Mouse (Mus musculus): Measurements from ENCODE around the gene Npm3. TPM values are rescaled to one million over a fixed set of nuclear protein-coding genes. Genes with fewer than 3 reads are reported as not detected.
A peak's percentile ranks its signal among the peaks of the same experiment; 100 is the strongest.

Npm3 gene
- polyA plus RNA-seq, 1 experiment: 43.7 TPM

GRCm38 (mm10) chr19:45787450-45787849, 38.1 kb upstream of the Npm3 start:
- Histone ChIP-seq H3K36me3 (replicated peaks; ENCODE audit: low read length) (no peaks in the 10 kb centered on the region), H3K4me3 (replicated peaks) (no peak overlapping the region), H3K4me1 (peaks cover 38% of the 10 kb centered on the region), H3K27me3 (replicated peaks) (no peaks in the 10 kb centered on the region), H3K9me3 (no peaks in the 10 kb centered on the region)
- TF ChIP-seq FLI1 (IDR thresholded peaks at IDR 0.05; ENCODE audit: low read length): no peak

DNA sequence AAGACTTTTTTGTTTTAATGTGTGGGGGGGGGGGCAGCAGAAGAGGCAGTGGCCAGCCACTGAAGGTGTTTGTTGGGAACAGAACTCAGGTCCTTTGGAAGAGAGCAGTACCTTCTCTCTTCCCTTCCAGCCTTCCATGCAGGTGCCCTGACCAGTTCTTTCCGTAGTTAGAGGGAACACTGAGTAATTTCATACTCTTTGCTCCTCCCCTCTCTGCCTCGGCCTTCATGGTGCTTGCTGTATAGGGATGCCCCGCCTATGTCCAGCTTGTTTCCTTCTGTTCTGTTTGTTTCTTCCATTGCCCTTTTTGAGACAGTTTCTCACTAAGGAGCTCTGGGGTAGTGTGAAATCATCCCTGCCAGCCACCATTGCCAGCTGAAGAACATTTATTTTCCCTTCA, 36.1 kb upstream of the Npm3 start:
- Histone ChIP-seq H3K4me1 (peaks cover 45% of the 10 kb centered on the region), H3K4me3 (replicated peaks) (no peak overlapping the region)
- TF ChIP-seq GATA1 (IDR thresholded peaks at IDR 0.05; ENCODE audit: borderline replicate concordance, low read length): no peak
- TF ChIP-seq FLI1 (IDR thresholded peaks at IDR 0.05; ENCODE audit: low read length): no peak

GRCm38 (mm10) chr19:45783933-45784576, 34.7 kb upstream of the Npm3 start:
- Histone ChIP-seq H3K27me3 (replicated peaks) (no peaks in the 10 kb centered on the region), H3K4me3 (replicated peaks) (peak overlapping the region; percentile 94), H3K36me3 (replicated peaks; ENCODE audit: low read length) (peaks cover 26% of the 10 kb centered on the region), H3K4me1 (peaks cover 51% of the 10 kb centered on the region), H3K9me3 (no peaks in the 10 kb centered on the region)
- no peak for TF ChIP-seq GATA1 (IDR thresholded peaks at IDR 0.05; ENCODE audit: borderline replicate concordance, low read length)
- TF ChIP-seq FLI1 (IDR thresholded peaks at IDR 0.05; ENCODE audit: low read length): no peak

More for the DNA sequence above, 36.1 kb upstream of the Npm3 start:
- Histone ChIP-seq H3K27me3 (replicated peaks) (no peaks in the 10 kb centered on the region), H3K36me3 (replicated peaks; ENCODE audit: low read length) (peaks cover 12% of the 10 kb centered on the region), H3K9me3 (no peaks in the 10 kb centered on the region)

- Histone ChIP-seq H3K9me3 (no peaks in the 10 kb centered on the region), H3K4me1 (peaks cover 50% of the 10 kb centered on the region), H3K4me3 (replicated peaks) (peak within 1 kb of the TSS; percentile 94), H3K27me3 (replicated peaks) (no peaks in the 10 kb centered on the region), H3K36me3 (replicated peaks; ENCODE audit: low read length) (peaks cover 33% of the 10 kb centered on the region)
- no peak for TF ChIP-seq FLI1 (IDR thresholded peaks at IDR 0.05; ENCODE audit: low read length)
- TF ChIP-seq GATA1 (IDR thresholded peaks at IDR 0.05; ENCODE audit: borderline replicate concordance, low read length): no peak
These were observed 34.0 kb upstream of the Npm3 start, which contains the start of gene Mgea5 for GRCm38 (mm10) chr19:45783181-45783932. Mgea5 (minus strand) TSS chr19:45783837.

DNA sequence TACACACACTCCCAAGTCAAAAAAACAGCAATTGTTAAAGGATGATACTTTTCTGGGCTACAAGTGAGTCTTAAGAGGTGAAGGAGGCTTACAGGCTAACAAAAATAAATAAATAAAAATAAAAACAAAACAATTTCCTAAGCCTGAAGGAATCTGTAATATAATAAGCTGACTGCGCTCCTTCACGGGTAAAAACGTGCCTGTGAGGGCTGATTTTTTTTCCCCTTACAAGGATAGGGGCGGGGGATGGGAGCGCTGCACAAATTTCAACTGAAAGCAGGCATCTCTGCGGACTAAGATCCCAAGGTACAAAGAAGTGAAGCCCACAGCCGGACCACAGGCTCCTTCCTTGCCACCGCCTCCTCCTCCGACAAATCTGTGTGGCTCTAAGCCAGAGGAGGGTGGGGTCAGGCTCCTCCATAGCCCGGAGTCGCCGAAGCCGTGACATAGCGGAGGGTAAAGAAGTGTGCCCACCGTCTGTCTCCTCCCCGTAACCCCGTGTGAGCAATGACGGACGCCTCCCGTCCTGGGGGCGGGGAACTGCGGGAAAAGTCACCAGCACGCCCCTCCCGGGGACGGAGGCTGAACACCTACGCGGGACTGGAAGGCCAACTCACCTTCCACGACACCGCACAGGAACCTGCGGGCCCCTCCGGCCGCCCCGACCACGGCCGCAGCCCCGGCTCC, 33.1 kb upstream of the Npm3 start:
- peak overlapping the region; percentile 94 for H3K4me3 ChIP-seq (replicated peaks)
- TF ChIP-seq GATA1 (IDR thresholded peaks at IDR 0.05; ENCODE audit: borderline replicate concordance, low read length) (no peak), FLI1 (IDR thresholded peaks at IDR 0.05; ENCODE audit: low read length) (no peak)
- no peaks in the 10 kb centered on the region for H3K9me3 ChIP-seq
- peaks cover 56% of the 10 kb centered on the region for H3K4me1 ChIP-seq
- peaks cover 42% of the 10 kb centered on the region for H3K36me3 ChIP-seq (replicated peaks; ENCODE audit: low read length)
- H3K27me3 ChIP-seq (replicated peaks): no peaks in the 10 kb centered on the region

DNA sequence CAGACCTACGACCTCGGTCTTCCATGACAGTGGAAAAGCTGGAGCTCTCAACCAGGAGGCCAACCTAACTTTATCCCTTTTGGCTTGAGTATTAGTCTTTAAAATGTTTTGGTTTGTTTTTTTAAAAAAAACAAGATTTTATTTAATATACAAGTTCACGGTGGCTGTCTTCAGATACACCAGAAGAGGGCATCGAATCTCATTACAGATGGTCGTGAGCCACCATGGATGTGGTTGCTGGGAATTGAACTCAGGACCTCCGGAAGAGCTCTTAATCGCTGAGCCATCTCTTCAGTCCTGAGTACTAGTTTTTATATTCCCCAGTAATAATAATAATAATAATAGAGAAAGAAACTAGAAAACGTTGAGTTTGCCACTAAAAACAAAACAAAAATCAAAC, 32.3 kb upstream of the Npm3 start:
- H3K36me3 ChIP-seq (replicated peaks; ENCODE audit: low read length): peaks cover 50% of the 10 kb centered on the region
- peak overlapping the region; percentile 94 for H3K4me3 ChIP-seq (replicated peaks)
- peaks cover 52% of the 10 kb centered on the region for H3K4me1 ChIP-seq
- H3K9me3 ChIP-seq: no peaks in the 10 kb centered on the region
- no peaks in the 10 kb centered on the region for H3K27me3 ChIP-seq (replicated peaks)
- TF ChIP-seq GATA1 (IDR thresholded peaks at IDR 0.05; ENCODE audit: borderline replicate concordance, low read length) (no peak), FLI1 (IDR thresholded peaks at IDR 0.05; ENCODE audit: low read length) (no peak)

DNA sequence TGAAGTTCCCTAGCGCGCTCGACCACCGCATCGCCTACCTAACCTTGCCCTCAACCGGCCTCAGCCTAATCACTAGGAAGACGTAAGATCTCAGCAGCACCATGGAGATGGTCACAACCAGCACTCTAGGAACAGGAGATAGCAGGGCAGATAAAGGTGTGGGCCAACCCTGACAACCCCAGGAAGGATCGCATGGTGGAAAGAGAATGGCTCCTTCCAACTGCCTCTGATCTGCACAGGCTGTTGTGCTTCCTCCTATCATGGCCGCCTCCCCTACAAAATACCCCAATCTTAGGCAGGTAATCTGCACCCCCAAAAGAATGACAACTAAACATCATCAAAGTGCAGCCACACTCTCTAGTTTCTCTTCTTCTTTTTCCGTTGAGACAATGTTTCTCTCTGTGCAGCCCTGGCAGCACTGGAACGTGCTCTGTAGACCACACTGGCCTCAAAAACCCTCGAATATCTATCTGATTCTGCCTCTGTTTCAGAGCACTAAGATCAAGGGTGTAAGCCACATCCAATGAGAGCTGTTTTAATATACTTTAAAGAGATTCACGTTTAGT, 31.0 kb upstream of the Npm3 start:
- Histone ChIP-seq H3K36me3 (replicated peaks; ENCODE audit: low read length) (peaks cover 62% of the 10 kb centered on the region), H3K4me3 (replicated peaks) (peak overlapping the region; percentile 94), H3K9me3 (no peaks in the 10 kb centered on the region), H3K4me1 (peaks cover 46% of the 10 kb centered on the region), H3K27me3 (replicated peaks) (no peaks in the 10 kb centered on the region)
- TF ChIP-seq GATA1 (IDR thresholded peaks at IDR 0.05; ENCODE audit: borderline replicate concordance, low read length) (no peak), FLI1 (IDR thresholded peaks at IDR 0.05; ENCODE audit: low read length) (no peak)

- Histone ChIP-seq H3K9me3 (no peaks in the 10 kb centered on the region), H3K4me1 (peaks cover 51% of the 10 kb centered on the region), H3K36me3 (replicated peaks; ENCODE audit: low read length) (peaks cover 98% of the 10 kb centered on the region), H3K27me3 (replicated peaks) (no peaks in the 10 kb centered on the region), H3K4me3 (replicated peaks) (no peak overlapping the region)
- TF ChIP-seq GATA1 (IDR thresholded peaks at IDR 0.05; ENCODE audit: borderline replicate concordance, low read length) (no peak), FLI1 (IDR thresholded peaks at IDR 0.05; ENCODE audit: low read length) (no peak)
These were observed 26.1 kb upstream of the Npm3 start for GRCm38 (mm10) chr19:45775486-45775885.

DNA sequence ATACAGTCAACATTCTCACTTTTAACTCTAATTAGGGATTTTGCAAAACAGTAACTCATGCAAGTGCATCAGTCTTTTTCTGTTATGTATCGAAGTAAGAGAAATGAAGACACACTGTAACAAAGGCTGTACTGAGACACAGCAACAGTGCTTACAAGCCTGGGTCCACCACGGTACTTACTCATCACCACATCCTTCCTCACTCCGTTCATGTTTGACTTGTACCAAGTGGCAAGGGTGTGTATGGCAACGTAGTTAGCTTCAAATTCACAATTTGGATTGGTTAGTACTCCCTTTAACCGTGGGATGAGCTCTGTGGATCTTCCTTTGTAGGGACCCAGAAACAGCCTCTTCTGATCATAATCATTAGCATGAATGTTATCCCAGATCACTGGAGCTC, 22.1 kb upstream of the Npm3 start:
- no peak for TF ChIP-seq GATA1 (IDR thresholded peaks at IDR 0.05; ENCODE audit: borderline replicate concordance, low read length)
- TF ChIP-seq FLI1 (IDR thresholded peaks at IDR 0.05; ENCODE audit: low read length): no peak
- peaks cover 98% of the 10 kb centered on the region for H3K36me3 ChIP-seq (replicated peaks; ENCODE audit: low read length)
- H3K9me3 ChIP-seq: no peaks in the 10 kb centered on the region
- no peak overlapping the region for H3K4me3 ChIP-seq (replicated peaks)
- peaks cover 34% of the 10 kb centered on the region for H3K4me1 ChIP-seq
- no peaks in the 10 kb centered on the region for H3K27me3 ChIP-seq (replicated peaks)

Measured in megakaryocyte, embryonic 14.5 days (primary cell).